Comparison of ENCODE assay signal across 8 mouse cellular contexts in the genomic region with DNA sequence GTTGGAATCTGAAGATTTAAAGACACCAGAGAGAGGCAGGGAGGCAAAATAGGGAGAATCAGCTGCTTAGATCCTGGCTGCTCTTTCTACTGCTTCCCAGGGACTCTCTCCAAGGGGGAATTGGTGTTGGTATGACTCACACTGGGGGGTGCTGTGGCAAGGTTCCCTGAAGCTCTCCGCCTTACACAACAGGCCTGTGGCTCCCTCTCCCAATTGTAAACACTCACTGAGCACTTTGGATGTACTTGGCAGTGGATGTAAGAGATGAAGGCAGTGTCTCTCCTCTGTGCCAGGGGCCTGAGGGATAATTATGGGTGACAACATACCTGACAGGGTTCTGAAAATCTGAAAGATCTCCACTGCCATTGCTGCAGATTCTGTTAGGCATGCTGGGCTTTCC.
DNase-seq lines count a peak whose midpoint lies in the region.

No protein-coding gene starts in this region.

- DNase-seq in ovary, postnatal 36 days (ENCODE audit: low spot score), result peak; percentile 53
- no peak for DNase-seq in ovary, postnatal 10 days (ENCODE audit: low spot score)
- DNase-seq in heart, adult 11 months, result peak; percentile 97
- peak; percentile 81 to 87 for DNase-seq in lung, adult 18-20 months
- peak; percentile 44 to 78 for DNase-seq in urinary bladder, postnatal 36 days (ENCODE audit: low spot score in 2 of 2)
- no peak for DNase-seq in c-Kit-positive CD71-positive TER-119-positive erythroid progenitor cells, embryonic 14.5 days (ENCODE audit: low spot score)
- DNase-seq in cerebellum, adult 9-11 months, result no peak
- DNase-seq in kidney, postnatal 25 days, result no peak

Comparison
In these comparisons a context has a peak if more than half of its experiments do, and no peak if none do; other contexts are left out.
1. DNase-seq: peak in ovary, postnatal 36 days (single experiment), heart, adult 11 months (single experiment), lung, adult 18-20 months (2 of 2) and urinary bladder, postnatal 36 days (2 of 2); none in ovary, postnatal 10 days (single experiment), c-Kit-positive CD71-positive TER-119-positive erythroid progenitor cells, embryonic 14.5 days (single experiment), cerebellum, adult 9-11 months (single experiment) and kidney, postnatal 25 days (0 of 2).